Mouse (Mus musculus) bone marrow macrophage, adult 2 months (primary cell): ENCODE measurements around the gene Btnl2.

Experiments
- CTCF ChIP-seq: IDR thresholded peaks from 2 replicates; pipeline ENCODE4 v1.5.1; 2012; ENCODE audit warnings: low read depth, mild to moderate bottlenecking, low read length, moderate library complexity
- POLR2A ChIP-seq: IDR thresholded peaks from 2 replicates; pipeline ENCODE4 v1.6.1; 2012; ENCODE audit warnings: mild to moderate bottlenecking, low read depth, low read length, borderline replicate concordance

DNA sequence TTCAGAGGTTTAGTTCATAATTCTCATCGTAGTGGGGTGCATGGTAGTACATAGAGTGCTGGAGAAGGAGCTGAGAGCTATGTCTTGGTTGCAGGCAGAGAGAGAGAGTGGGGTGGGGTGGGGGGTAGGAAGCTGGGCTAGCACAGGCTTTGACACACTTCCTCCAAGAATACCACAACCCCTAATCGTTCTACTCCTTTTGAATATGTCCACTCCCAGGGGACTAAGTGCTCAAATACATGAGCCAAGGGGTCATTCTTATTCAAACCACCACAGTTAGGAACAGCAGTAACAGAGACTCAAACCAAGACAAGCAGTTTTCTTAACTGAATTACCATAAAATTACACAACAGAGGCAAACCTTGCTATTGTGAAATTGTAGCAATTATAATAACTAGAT is 32.0 kb downstream of the Btnl2 start:
- no peak for TF ChIP-seq POLR2A
- no peak for TF ChIP-seq CTCF
